Mouse (Mus musculus) spleen, embryonic (tissue): Measurements from ENCODE around the gene Ccsap.

Experiments used
- CTCF ChIA-PET: fragments of 350-600 bp; sonication (Branson Sonifier 250); formaldehyde crosslinking; loops from one replicate; lab custom pipeline; 2022; lab: Charles Lee

The Ccsap gene

GRCm38 (mm10) chr8:123880821-123881350, 20.9 kb upstream of the Ccsap start:
- CTCF ChIA-PET = no interaction called here

GRCm38 (mm10) chr8:123880271-123880670, 20.3 kb upstream of the Ccsap start:
- CTCF ChIA-PET = no interaction called here

- CTCF ChIA-PET = no interaction called here
Measured at GRCm38 (mm10) chr8:123877865-123878264, 17.9 kb upstream of the Ccsap start.

- CTCF ChIA-PET = no interaction called here
Measured at GRCm38 (mm10) chr8:123874324-123874723, 14.3 kb upstream of the Ccsap start.

- CTCF ChIA-PET = no interaction called here
Measured at GRCm38 (mm10) chr8:123873364-123873763, 13.4 kb upstream of the Ccsap start.

GRCm38 (mm10) chr8:123872048-123872447, 12.0 kb upstream of the Ccsap start:
- CTCF ChIA-PET = no interaction called here

- CTCF ChIA-PET = no interaction called here
Measured at GRCm38 (mm10) chr8:123866971-123867370, 7.0 kb upstream of the Ccsap start.

GRCm38 (mm10) chr8:123865786-123866185, 5.8 kb upstream of the Ccsap start:
- CTCF ChIA-PET = no interaction called here

GRCm38 (mm10) chr8:123860386-123860785, 377 bp upstream of the Ccsap start:
- CTCF ChIA-PET = interaction anchor here (1.1 kb wide), 1 partner anchor 22 kb away, joined by 3 read pairs; no protein-coding TSS in a partner anchor

GRCm38 (mm10) chr8:123858941-123859647, 915 bp downstream of the Ccsap start:
- CTCF ChIA-PET = interaction anchor here (1.1 kb wide), 1 partner anchor 20 kb away, joined by 3 read pairs; no protein-coding TSS in a partner anchor

- CTCF ChIA-PET = no interaction called here
Measured at GRCm38 (mm10) chr8:123858574-123858940, 1.5 kb downstream of the Ccsap start.

GRCm38 (mm10) chr8:123857361-123857760, 2.6 kb downstream of the Ccsap start:
- CTCF ChIA-PET = no interaction called here

GRCm38 (mm10) chr8:123854733-123855475, 5.1 kb downstream of the Ccsap start:
- CTCF ChIA-PET = interaction anchor here (0.6 kb wide), 1 partner anchor 758 kb away, joined by 3 read pairs; no protein-coding TSS in a partner anchor

GRCm38 (mm10) chr8:123854252-123854651, 5.8 kb downstream of the Ccsap start:
- CTCF ChIA-PET = no interaction called here

- CTCF ChIA-PET = no interaction called here
Measured at GRCm38 (mm10) chr8:123851590-123851989, 8.4 kb downstream of the Ccsap start.

- CTCF ChIA-PET = no interaction called here
Measured at GRCm38 (mm10) chr8:123849352-123849751, 10.7 kb downstream of the Ccsap start.

GRCm38 (mm10) chr8:123847546-123847945, 12.5 kb downstream of the Ccsap start:
- CTCF ChIA-PET = no interaction called here

GRCm38 (mm10) chr8:123846509-123846908, 13.5 kb downstream of the Ccsap start:
- CTCF ChIA-PET = no interaction called here

- CTCF ChIA-PET = interaction anchor here (0.7 kb wide), 1 partner anchor 32 kb away, joined by 3 read pairs; no protein-coding TSS in a partner anchor
Measured at GRCm38 (mm10) chr8:123845991-123846390, 14.0 kb downstream of the Ccsap start.

GRCm38 (mm10) chr8:123845114-123845513, 14.9 kb downstream of the Ccsap start:
- CTCF ChIA-PET = interaction anchor here (0.7 kb wide), 1 partner anchor 31 kb away, joined by 3 read pairs; no protein-coding TSS in a partner anchor

GRCm38 (mm10) chr8:123844341-123844740, 15.7 kb downstream of the Ccsap start:
- CTCF ChIA-PET = no interaction called here

GRCm38 (mm10) chr8:123842086-123842485, 17.9 kb downstream of the Ccsap start:
- CTCF ChIA-PET = no interaction called here
